Mouse (Mus musculus) myocyte (in vitro differentiated cells): ENCODE results near the gene Olfr56.

ENCODE experiments used
- CEBPB ChIP-seq: IDR thresholded peaks from 2 replicates; pipeline ENCODE4 v1.6.1; 2011; ENCODE audit warnings: mild to moderate bottlenecking, moderate library complexity; ENCODE audit not compliant: poor library complexity, insufficient read depth, severe bottlenecking
- E2F4 ChIP-seq: IDR thresholded peaks from one replicate; pipeline ENCODE4 v1.6.1; 2011; ENCODE audit warnings: mild to moderate bottlenecking, control low read depth, moderate library complexity; ENCODE audit not compliant: insufficient read depth
- MAX ChIP-seq: IDR thresholded peaks from one replicate; pipeline ENCODE4 v1.6.1; 2011; ENCODE audit warnings: low read depth, mild to moderate bottlenecking, control low read depth
- MYOD1 ChIP-seq, 3 experiments: IDR thresholded peaks; one replicate each; pipeline ENCODE4 v1.6.1; 2011; ENCODE audit warnings: control low read depth in 2 of 3, low read depth in 2 of 3, mild to moderate bottlenecking in 2 of 3, moderate library complexity in 1 of 3; ENCODE audit not compliant: insufficient read length in 2 of 3, control insufficient read depth in 1 of 3
- MYOG ChIP-seq, 3 experiments: IDR thresholded peaks; one replicate each; pipeline ENCODE4 v1.6.1; 2011; ENCODE audit warnings: control low read depth in 2 of 3, low read depth in 2 of 3, mild to moderate bottlenecking in 2 of 3; ENCODE audit not compliant: insufficient read length in 2 of 3, control insufficient read depth in 1 of 3, insufficient read depth in 1 of 3
- POLR2A ChIP-seq: IDR thresholded peaks from one replicate; pipeline ENCODE4 v1.6.1; 2011; ENCODE audit warnings: low read depth, mild to moderate bottlenecking, control low read depth, moderate library complexity; ENCODE audit not compliant: insufficient read length
- POLR2AphosphoS2 ChIP-seq: IDR thresholded peaks from one replicate; pipeline ENCODE4 v1.6.1; 2011; ENCODE audit warnings: low read depth, control low read depth; ENCODE audit not compliant: insufficient read length
- REST ChIP-seq: IDR thresholded peaks from one replicate; pipeline ENCODE4 v1.6.1; 2011; ENCODE audit warnings: mild to moderate bottlenecking, control low read depth, moderate library complexity; ENCODE audit not compliant: insufficient read depth, insufficient read length
- SRF ChIP-seq: IDR thresholded peaks from one replicate; pipeline ENCODE4 v1.6.1; 2011; ENCODE audit warnings: low read depth; ENCODE audit not compliant: control insufficient read depth, insufficient read length
- TCF12 ChIP-seq: IDR thresholded peaks from one replicate; pipeline ENCODE4 v1.6.1; 2011; ENCODE audit warnings: mild to moderate bottlenecking, control low read depth; ENCODE audit not compliant: poor library complexity, insufficient read depth, severe bottlenecking
- USF1 ChIP-seq: IDR thresholded peaks from one replicate; pipeline ENCODE4 v1.6.1; 2011; ENCODE audit warnings: low read depth, mild to moderate bottlenecking, control low read depth, moderate library complexity

GRCm38 (mm10) chr11:49103047-49103693 lies 124.5 kb downstream of the Olfr56 start:
- TF ChIP-seq POLR2AphosphoS2 = no peak
- no peak for TF ChIP-seq POLR2A
- no peak for TF ChIP-seq USF1
- TF ChIP-seq MYOG (IDR thresholded peaks at IDR 0.05; ENCODE audit: control insufficient read depth in 1 of 3, insufficient read depth in 1 of 3, insufficient read length in 2 of 3, low read depth in 2 of 3) = no peak
- no peak for TF ChIP-seq SRF
- TF ChIP-seq CEBPB = no peak
- no peak for TF ChIP-seq TCF12
- TF ChIP-seq E2F4 = no peak
- TF ChIP-seq MYOD1 (IDR thresholded peaks at IDR 0.05; ENCODE audit: control insufficient read depth in 1 of 3, insufficient read length in 2 of 3, low read depth in 2 of 3) = no peak
- no peak for TF ChIP-seq MAX
- no peak for TF ChIP-seq REST
